Mouse (Mus musculus): ENCODE measurements at regions not wholly inside any gene's neighbourhood (a gene's known extent, or its start where the extent isn't known, plus 50 kb on each side); places are given as distances from the start of the nearest gene placed in this dataset.

- ATAC-seq (replicated peaks; ENCODE audit: poor library complexity): no peak
Observed at GRCm38 (mm10) chr2:137301474-137302267, 185.2 kb upstream of the Jag1 start.

GRCm38 (mm10) chr2:137289231-137289630 is 172.8 kb upstream of the Jag1 start:
- no peak for ATAC-seq (replicated peaks; ENCODE audit: poor library complexity)

GRCm38 (mm10) chr2:137271575-137272180 is 155.2 kb upstream of the Jag1 start:
- ATAC-seq (replicated peaks; ENCODE audit: poor library complexity): no peak

DNA sequence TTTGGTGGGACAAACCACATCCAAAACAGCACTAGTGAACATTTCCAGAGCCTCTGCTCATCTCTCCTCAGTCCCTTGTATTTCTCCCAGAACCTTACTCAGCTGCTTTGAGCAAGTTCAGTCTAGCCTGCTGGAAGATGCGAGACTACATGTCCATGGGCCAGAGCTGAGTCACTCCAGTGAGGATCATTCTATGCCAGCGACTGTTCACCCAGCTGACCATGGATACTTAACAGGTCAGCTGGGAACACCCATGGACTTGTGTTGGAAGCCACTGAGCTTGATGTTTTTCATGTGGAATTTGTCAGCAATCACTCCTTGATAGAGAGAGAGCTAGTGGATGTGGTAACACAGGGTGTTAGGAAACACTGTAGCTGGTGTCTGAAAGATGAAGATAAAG is 146.5 kb upstream of the Jag1 start:
- no peak for ATAC-seq (replicated peaks; ENCODE audit: poor library complexity)

DNA sequence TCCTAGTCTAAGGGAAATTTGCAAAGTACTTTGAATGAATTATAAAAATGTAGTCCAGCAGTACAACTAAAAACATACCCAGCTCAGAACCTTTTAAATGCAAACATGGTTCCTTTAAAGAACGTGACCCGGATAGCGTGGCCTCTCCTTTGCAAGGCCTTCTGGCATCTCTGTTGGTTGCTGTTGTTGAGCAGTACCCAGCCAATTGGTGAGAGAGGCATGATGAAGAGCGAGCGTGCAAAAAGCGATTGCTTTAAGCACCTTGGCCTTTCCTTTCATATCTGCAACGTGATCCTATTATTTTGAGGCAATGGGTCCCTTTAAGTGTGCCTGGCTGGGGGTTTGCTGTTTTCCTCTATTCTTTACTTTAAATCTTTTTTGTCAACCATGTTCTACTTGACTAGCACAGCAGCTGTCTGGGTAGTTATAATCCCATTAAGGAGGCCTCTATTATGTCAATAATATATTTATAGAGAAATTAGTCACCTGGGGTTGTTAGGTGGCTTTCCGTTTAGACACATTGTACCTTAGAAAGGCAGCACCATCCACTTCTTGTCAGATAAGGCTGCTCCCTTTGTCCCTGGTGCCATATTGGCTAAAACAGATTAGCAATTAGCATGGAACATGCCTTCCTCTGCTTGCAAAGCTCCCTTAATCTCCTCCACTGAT is 141.5 kb upstream of the Jag1 start:
- no peak for ATAC-seq (replicated peaks; ENCODE audit: poor library complexity)

DNA sequence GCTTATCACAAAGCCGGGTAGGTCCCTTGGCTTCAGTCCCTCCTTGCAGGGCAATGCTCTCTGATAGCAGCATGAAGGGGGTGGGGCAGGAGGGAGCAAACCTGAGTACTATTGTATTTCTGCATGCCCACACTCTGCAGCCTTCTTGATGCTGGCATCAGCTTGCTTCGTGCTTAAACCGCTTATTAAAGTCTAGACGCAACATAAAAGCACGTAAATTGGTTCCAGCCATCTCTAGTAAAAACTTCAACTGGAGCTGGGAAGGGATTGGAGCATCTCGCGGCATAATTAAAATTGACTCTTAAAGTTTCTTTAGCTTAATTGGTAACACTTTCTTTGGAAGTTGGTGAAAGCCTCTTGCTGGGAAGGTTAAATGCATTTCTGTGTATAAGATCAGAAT is 131.5 kb upstream of the Jag1 start:
- no peak for ATAC-seq (replicated peaks; ENCODE audit: poor library complexity)

DNA sequence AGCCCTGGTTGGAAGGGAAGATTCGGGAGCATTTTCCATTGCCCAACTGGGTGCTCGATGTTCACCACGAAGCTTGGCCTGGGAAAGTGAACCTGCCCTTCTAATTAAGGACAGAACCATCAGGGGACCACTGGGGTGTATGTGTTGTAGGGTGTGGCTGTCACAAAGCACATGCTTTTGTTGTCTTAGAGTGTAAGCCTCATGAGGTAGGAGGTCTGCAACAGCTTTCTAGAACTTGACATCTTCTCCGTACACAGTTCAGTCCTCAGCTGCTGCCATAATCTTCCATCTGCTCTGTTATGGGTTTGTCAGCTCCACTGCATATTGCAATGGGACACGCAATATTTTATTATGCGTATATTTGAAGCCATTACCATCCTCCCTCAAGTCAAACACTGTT is 127.9 kb upstream of the Jag1 start:
- no peak for ATAC-seq (replicated peaks; ENCODE audit: poor library complexity)

DNA sequence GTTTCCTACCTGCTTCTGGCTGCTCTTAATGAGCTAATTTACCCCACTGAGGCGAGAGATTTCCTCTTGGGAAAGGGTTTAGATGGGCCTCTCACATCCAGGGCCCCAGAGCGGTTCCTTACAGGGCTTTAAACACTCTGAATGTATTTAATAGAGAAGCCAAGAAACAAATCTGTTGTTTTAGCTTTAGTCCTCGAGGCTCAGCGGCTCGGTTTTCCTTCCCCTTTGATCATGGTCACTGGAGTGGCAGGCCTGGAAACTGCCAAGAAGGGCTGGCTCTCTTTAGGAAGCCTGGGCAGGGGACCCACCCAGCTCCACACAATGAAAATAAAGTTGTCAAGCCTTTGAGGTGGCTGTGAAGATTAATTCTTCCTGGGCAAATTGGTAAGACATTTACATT is 127.5 kb upstream of the Jag1 start:
- ATAC-seq (replicated peaks; ENCODE audit: poor library complexity): no peak

DNA sequence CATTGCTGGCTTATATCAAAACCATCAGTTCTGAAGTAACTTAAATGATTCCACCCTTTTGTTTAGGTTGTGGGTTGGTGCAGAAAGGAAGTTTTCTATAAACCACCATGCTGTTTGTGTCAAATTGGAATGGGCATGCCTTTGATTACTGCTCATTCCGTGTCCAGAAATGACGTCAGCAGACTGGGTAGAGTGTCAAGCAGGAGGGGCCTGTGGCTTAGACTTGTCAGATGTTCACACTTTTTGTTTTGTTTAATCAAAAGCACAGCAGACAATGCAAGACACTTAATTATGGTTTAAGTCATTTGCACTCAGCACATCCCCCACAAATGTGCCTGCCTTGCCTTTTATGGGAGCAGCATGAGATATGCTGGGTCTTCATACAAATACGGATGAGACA is 120.5 kb upstream of the Jag1 start:
- no peak for ATAC-seq (replicated peaks; ENCODE audit: poor library complexity)

DNA sequence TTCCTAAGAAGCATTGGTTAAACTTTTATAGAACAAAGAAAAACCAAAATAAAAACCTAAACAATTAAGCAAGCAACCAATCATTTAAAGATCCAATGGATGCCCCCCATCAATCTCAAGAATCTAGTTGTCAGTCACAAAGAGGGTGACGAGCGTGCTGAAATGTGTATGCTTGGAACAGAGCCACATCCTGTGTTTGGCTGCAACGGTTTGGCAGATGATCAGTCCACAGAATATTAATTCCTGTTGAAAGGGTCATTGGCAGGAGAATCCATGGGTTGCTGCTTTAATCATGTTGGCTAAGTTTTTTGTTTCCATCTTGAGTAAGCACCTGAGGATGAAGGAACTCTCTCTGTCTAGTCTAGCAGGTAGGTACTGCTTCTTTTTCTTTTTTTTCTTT is 117.5 kb upstream of the Jag1 start:
- ATAC-seq (replicated peaks; ENCODE audit: poor library complexity): no peak

GRCm38 (mm10) chr2:137231161-137231560 is 114.7 kb upstream of the Jag1 start:
- ATAC-seq (replicated peaks; ENCODE audit: poor library complexity): no peak

DNA sequence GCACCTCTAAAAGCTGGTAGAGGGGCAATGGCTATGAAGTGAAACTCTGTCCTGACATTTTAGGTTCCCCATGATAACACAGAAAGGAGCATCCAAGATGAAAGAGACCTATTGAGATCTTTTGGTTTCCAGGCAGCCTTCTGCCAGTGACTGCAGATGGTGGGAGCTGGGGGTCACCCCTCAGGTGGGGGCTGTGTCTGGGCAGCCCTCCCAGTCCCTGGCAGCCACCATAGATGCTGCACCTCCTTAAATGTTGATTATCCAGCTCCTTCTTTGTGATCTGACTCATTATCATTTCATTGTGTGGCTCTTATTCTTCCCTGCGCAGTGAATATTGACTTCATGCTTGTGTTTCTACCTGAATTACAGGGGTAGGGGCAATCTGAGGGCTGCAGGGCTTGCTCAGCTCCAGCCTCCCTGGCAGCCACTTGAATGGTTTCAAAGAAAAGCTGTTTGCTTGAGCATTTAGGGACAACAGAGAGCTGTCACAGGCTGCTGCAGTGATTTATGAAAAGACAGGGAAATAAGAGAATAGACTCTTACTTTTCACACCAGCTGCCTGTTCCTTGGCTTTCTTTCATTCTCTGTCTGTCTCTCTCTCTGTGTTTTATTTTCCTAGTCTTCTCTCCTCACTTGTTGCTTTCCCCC is 113.1 kb upstream of the Jag1 start:
- ATAC-seq (replicated peaks; ENCODE audit: poor library complexity): no peak

- no peak for ATAC-seq (replicated peaks; ENCODE audit: poor library complexity)
Observed at GRCm38 (mm10) chr2:137227495-137227894, 111.1 kb upstream of the Jag1 start.

DNA sequence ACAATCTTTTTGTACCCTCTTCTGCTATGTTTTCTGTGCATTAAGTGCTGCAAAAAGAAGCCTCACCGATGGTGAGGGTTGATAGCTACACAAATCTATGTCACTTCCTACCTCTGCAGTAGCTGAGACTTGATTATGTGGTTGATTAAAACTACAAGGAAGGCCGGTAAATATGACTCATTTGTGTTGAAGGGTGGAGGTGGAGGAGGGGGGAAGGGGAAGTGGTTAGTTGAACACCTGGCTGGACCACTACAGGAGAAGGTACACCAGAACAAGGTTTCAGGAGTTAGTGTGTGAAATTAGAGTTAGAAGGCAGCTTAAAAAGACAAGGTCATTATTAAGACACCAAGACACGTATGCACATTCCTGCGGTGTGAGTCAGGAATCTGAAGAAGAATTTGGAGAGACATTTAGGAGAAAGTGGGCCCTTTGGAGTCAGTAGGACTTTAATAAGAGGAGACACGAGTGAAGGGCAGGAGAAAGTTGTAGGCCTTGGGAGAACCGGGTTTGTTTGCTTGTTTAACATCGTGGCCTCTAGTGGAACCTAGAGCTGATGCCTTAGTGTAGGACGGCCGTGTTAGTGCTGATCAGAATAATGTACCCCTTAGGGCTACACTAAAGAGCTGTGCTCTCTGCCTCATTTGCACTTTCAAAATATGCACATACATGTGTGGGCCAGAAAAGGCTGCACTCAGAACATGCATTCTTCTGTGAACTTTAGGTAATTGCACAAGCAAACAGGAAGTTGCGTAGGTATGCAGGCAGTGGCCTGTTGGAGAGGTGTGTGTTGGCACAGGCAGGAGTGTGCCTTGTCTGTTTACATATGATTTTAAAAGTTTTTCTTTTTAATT is 108.5 kb upstream of the Jag1 start:
- no peak for ATAC-seq (replicated peaks; ENCODE audit: poor library complexity)

GRCm38 (mm10) chr2:137215697-137216096 is 99.3 kb upstream of the Jag1 start:
- no peak for ATAC-seq (replicated peaks; ENCODE audit: poor library complexity)

- ATAC-seq (replicated peaks; ENCODE audit: poor library complexity): no peak
Observed at GRCm38 (mm10) chr2:137207846-137208245, 91.4 kb upstream of the Jag1 start.

GRCm38 (mm10) chr2:137204274-137204850 is 87.9 kb upstream of the Jag1 start:
- ATAC-seq (replicated peaks; ENCODE audit: poor library complexity): no peak

DNA sequence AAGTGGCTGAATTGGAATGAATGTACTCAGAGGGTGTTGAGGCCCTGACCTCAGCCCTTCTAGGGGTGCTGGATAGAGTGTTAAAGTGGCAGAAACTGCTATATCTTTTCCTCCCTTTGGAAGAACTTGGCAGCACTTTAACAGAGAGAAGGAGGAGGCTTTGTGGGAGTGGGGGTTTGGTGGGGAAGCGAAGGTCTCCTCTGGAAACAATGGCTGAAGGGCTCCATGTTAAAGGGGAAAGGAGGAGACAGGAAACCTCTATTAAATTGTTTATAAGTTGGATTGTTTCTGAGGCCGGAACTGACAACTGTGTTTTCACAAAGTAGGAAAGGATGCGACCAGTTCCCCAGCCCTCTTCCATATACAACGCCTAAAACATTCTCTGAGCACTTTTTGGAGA is 83.7 kb upstream of the Jag1 start:
- ATAC-seq (replicated peaks; ENCODE audit: poor library complexity): no peak

- ATAC-seq (replicated peaks; ENCODE audit: poor library complexity): no peak
Observed at GRCm38 (mm10) chr2:137192183-137192582, 75.7 kb upstream of the Jag1 start.

- no peak for ATAC-seq (replicated peaks; ENCODE audit: poor library complexity)
Observed at GRCm38 (mm10) chr2:137169176-137169575, 52.7 kb upstream of the Jag1 start.
